Mouse (Mus musculus): ENCODE results near the gene Noc2l. TPM values are rescaled to one million over a fixed set of nuclear protein-coding genes. Genes with fewer than 3 reads are reported as not detected.

Noc2l gene
- polyA plus RNA-seq (2015; fragmentation: Illumina TruSeq; extraction: RNeasy Lipid Tissue Mini Kit (QIAGEN cat#74804); ENCODE audit: low read depth, low replicate concordance): 65.3 TPM

DNA sequence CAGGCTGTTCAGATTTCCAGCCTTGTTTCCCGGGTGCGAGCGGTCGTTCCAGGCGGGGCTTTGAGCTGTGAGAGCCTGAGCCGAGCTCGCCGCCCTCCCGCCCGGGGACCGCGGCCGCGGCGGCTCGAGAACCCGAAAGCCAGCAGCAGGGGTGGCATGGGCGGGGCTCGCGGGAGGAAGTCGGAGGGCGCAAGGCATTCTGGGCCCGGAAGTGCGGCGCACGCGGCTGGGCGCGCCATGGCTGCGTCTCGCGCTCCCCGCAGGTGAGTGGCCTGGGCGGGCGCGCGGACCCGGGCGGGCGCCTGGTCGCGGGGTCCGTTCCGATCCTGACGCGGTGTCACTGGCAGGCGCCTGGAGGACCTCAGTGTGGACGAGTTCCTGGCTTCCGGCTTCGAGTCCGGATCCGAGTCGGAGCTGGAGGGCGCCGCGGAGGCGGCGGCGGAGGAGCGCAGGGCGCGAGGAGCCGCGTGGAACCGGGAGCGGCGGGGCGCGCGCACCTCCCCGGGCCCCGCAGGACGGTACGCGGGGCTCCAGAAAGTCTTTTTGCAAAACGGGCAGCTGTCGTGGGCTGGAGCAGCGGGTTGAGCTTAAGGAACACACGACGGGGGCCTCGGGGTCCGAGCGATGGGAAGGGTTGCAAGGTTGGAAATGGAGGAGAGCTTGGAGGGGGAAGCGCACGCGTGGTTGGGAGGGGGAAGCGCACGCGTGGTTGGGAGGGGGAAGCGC lies at the start of gene Noc2l:
Gene Noc2l, plus strand, starts transcription at position 203 of the 726 bp plus-strand sequence.

DNA sequence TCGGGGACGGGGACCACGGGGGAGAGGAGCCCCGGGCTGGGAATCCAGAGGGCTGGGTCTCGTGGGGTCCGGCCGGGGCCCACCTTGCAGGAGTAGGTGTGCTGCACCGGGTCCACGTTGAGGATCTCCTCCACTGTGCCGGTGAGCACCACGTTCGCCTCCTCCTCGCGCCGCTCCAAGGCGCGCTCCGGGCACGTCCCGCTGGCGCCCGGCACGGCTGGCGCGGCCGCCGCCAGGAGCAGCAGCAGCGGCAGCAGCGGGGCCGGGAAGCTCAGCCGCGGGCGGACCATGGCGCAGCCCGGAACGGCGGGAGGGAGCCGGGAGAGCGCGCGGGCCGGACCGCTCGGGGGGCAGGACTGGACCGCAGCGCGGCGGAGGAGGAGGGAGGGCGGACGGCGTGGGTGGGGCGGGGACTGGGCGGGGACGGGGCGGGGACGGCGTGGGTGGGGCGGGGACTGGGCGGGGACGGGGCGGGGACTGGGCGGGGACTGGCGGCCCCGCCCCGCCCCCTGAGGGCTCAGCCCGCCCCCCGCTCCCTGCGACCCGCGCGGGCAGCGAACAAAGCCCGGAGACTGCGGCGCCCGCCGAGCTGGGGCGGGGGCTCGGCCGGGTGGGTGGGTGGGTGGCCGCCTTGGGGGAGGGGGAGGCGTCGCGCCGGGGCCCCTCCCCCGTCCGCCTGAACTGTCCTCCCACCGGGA lies 38.5 kb upstream of the Noc2l start, which contains the start of gene Agrn:
Gene Agrn, minus strand, starts transcription at position 358 of the 698 bp plus-strand sequence.

GRCm38 (mm10) chr4:156200623-156201475 lies 35.0 kb upstream of the Noc2l start, which contains the start of gene Isg15:
Isg15 (minus strand) TSS chr4:156200818.

GRCm38 (mm10) chr4:156203001-156203412 lies 32.8 kb upstream of the Noc2l start, which contains the start of gene AW011738:
AW011738 (plus strand) TSS chr4:156203304.

DNA sequence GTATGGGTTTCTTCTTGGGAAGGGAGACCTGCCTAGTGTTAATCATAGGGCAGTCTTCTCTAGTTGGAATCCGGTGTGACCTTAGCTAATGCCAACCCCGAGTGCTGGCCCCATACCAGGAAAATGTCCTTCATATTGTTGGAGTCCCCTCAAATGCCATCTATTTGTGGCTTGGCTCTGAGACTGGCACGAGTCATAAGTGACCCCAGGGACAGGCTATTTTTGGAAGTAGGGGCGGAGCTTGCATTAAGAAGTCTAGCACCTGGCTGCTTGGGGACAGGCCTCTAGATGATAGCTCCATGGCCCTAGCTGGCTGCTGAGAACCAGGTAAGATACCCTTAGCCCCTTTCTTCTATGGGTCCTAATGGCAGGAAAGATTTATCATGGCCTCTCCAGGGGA lies 20.2 kb upstream of the Noc2l start, which contains the start of gene Perm1:
Gene Perm1, plus strand, starts transcription at position 220 of the 400 bp plus-strand sequence.

GRCm38 (mm10) chr4:156234701-156235213 lies 1.1 kb upstream of the Noc2l start, which contains the start of gene Plekhn1:
Plekhn1 (minus strand) TSS chr4:156234857.

DNA sequence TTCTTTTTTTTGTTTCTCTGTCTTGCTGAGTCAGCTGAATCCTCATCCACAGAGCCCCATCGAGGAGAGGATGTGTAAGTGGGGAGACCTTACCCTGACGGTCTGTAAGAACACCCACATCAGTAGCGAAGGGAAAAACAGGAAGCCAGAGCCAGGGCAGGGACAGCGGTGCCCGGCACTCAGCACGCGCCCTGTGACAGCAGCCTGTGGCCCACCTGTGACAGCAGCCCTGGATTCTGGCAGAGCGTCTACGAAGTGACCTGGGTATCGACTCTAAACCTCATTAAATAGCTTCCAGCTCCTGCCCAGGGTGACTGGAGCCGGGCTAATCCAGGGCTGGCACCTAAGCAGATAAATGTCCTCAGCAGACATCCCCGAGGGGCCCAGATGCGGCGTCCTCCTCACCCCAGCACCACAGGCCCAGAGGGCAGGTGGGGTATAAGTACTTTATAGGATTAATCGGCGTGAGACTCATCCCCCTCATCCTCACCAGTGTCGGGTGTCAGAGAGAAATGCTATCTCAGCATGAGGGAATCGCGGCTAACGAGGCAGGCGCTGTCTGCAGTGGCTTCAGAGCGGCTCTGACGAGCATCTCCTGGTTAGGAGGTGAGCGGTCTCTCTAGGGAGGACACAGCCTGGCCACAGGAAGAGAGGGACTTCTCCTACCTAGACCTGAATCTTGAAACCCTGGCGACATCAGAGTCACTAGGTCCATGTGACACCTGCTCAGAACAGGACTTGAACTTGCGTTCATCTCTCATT lies 19.4 kb downstream of the Noc2l start, which contains the start of gene Samd11:
Gene Samd11, minus strand, starts transcription at position 580 of the 762 bp plus-strand sequence.

Other genes with a start within 250 kb of the Noc2l start
- gene B3galt6, start 243.4 kb upstream of the Noc2l start, polyA plus RNA-seq (2015; fragmentation: Illumina TruSeq; extraction: RNeasy Lipid Tissue Mini Kit (QIAGEN cat#74804); ENCODE audit: low read depth, low replicate concordance): 10.9 TPM
- 237 TPM for gene Sdf4, start 243.1 kb upstream of the Noc2l start, polyA plus RNA-seq (2015; fragmentation: Illumina TruSeq; extraction: RNeasy Lipid Tissue Mini Kit (QIAGEN cat#74804); ENCODE audit: low read depth, low replicate concordance)
- 2.8 TPM for gene Tnfrsf4, start 222.2 kb upstream of the Noc2l start, polyA plus RNA-seq (2015; fragmentation: Illumina TruSeq; extraction: RNeasy Lipid Tissue Mini Kit (QIAGEN cat#74804); ENCODE audit: low read depth, low replicate concordance)
- not detected for gene Tnfrsf18, start 209.8 kb upstream of the Noc2l start, polyA plus RNA-seq (2015; fragmentation: Illumina TruSeq; extraction: RNeasy Lipid Tissue Mini Kit (QIAGEN cat#74804); ENCODE audit: low read depth, low replicate concordance)
- gene Ttll10, start 176.6 kb upstream of the Noc2l start, polyA plus RNA-seq (2015; fragmentation: Illumina TruSeq; extraction: RNeasy Lipid Tissue Mini Kit (QIAGEN cat#74804); ENCODE audit: low read depth, low replicate concordance): 0.48 TPM
- gene 9430015G10Rik, start 126.0 kb upstream of the Noc2l start, polyA plus RNA-seq (2015; fragmentation: Illumina TruSeq; extraction: RNeasy Lipid Tissue Mini Kit (QIAGEN cat#74804); ENCODE audit: low read depth, low replicate concordance): 20.4 TPM
- gene Rnf223, start 105.5 kb upstream of the Noc2l start, polyA plus RNA-seq (2015; fragmentation: Illumina TruSeq; extraction: RNeasy Lipid Tissue Mini Kit (QIAGEN cat#74804); ENCODE audit: low read depth, low replicate concordance): 0.34 TPM
- gene Agrn, start 38.5 kb upstream of the Noc2l start, polyA plus RNA-seq (2015; fragmentation: Illumina TruSeq; extraction: RNeasy Lipid Tissue Mini Kit (QIAGEN cat#74804); ENCODE audit: low read depth, low replicate concordance): 94.5 TPM
- 6.3 TPM for gene Isg15, start 35.2 kb upstream of the Noc2l start, polyA plus RNA-seq (2015; fragmentation: Illumina TruSeq; extraction: RNeasy Lipid Tissue Mini Kit (QIAGEN cat#74804); ENCODE audit: low read depth, low replicate concordance)
- gene AW011738, start 32.7 kb upstream of the Noc2l start, polyA plus RNA-seq (2015; fragmentation: Illumina TruSeq; extraction: RNeasy Lipid Tissue Mini Kit (QIAGEN cat#74804); ENCODE audit: low read depth, low replicate concordance): 3.0 TPM
- gene Perm1, start 20.1 kb upstream of the Noc2l start, polyA plus RNA-seq (2015; fragmentation: Illumina TruSeq; extraction: RNeasy Lipid Tissue Mini Kit (QIAGEN cat#74804); ENCODE audit: low read depth, low replicate concordance): 0.46 TPM
- 33.9 TPM for gene Plekhn1, start 1.2 kb upstream of the Noc2l start, polyA plus RNA-seq (2015; fragmentation: Illumina TruSeq; extraction: RNeasy Lipid Tissue Mini Kit (QIAGEN cat#74804); ENCODE audit: low read depth, low replicate concordance)
- 1.9 TPM for gene Samd11, start 19.6 kb downstream of the Noc2l start, polyA plus RNA-seq (2015; fragmentation: Illumina TruSeq; extraction: RNeasy Lipid Tissue Mini Kit (QIAGEN cat#74804); ENCODE audit: low read depth, low replicate concordance)
- gene Vmn2r-ps159, start 95.1 kb downstream of the Noc2l start, polyA plus RNA-seq (2015; fragmentation: Illumina TruSeq; extraction: RNeasy Lipid Tissue Mini Kit (QIAGEN cat#74804); ENCODE audit: low read depth, low replicate concordance): not detected

All from brain, adult 10 weeks (tissue).